Mouse (Mus musculus): Measurements from ENCODE around the gene Reep3.

The Reep3 gene

GRCm38 (mm10) chr10:67049621-67050020, 47.1 kb downstream of the Reep3 start:
- no peak for DNase-seq

GRCm38 (mm10) chr10:67048871-67049615, 47.7 kb downstream of the Reep3 start:
- no peak for DNase-seq

- DNase-seq, result no peak
These were observed 48.8 kb downstream of the Reep3 start for GRCm38 (mm10) chr10:67047712-67048645.

- DNase-seq, result no peak
These were observed 51.4 kb downstream of the Reep3 start for GRCm38 (mm10) chr10:67045192-67045899.

DNA sequence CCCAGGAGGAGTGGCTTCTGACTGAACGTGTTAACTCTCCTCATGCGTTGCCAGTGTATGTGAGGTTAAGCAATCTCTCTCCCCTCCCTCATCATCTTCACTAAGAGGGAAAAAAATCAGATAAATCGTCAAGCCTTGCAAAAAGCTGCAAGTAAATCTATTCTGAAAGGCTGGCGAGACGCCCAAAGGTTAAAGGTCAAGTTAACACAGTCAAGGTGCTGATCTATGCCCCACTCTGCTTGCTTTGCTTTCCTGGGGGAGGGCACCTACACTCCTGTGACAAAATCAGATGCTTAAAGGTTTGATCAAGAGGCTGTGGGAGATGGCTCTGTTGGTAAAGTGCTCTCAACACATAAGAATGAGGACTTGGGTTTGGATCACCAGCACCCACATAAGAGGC, 52.4 kb downstream of the Reep3 start:
- no peak for DNase-seq

DNA sequence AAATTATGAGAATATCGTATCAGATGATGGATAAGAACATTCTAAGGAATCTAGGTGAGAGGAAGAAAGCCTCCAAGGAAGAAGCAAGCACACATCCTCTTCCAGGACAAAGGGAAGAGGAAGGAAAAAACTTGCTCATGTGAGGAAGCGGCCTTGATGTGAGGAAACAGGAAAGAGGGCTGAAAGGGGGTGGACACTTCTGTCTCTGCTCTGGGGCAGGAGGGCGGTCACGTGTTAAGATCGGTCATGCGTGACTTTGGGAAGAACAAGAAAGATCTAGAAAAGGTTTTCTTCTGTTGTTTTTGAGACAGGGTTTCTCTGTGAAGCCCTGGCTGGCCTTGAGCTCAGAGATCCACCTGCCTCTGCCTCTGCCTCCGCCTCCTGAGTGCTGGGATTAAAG, 53.5 kb downstream of the Reep3 start:
- no peak for DNase-seq

DNA sequence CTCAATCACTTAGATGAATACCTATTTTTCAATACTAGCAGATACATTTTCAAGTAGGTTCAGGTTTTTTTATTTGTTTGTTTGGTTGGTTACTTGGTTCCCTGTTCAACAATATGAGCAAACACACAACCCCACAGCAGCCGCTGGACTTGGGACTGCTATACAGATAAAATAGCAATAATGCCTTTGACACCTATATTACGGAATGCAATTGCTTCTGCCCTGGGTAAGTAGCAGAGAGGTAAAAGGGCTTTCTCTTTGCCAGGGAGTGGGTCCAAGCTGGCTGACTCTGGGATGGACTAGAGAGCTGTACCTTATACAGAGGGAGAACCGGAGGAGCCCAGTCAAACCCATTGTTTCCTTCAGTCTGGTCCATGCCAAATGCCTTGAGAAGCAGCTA, 56.3 kb downstream of the Reep3 start:
- no peak for DNase-seq

- DNase-seq, result no peak
These were observed 57.7 kb downstream of the Reep3 start for GRCm38 (mm10) chr10:67039001-67039400.

GRCm38 (mm10) chr10:67036542-67036941, 60.2 kb downstream of the Reep3 start:
- DNase-seq, result no peak

DNA sequence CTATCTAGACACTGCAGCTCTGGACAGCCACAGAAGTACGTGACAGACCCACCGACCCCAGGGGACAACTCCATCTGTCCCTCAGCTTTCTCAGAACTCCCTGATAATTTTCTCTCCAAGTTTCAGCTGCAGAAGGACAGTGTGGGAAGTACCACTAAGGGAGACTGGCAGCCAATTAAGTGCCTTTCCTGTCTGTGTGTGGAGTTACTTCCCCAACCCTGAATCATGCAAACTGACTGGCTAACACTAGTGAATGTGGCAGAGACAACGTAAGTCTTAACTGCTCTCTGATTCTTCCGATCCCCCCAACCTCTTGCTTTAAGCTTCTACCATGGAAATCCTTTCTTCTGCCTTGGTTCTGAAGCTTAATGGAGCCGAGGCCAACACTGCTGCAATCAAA, 60.6 kb downstream of the Reep3 start:
- no peak for DNase-seq

- DNase-seq, result no peak
These were observed 65.6 kb downstream of the Reep3 start for GRCm38 (mm10) chr10:67031186-67031585.

- no peak for DNase-seq
These were observed 67.4 kb downstream of the Reep3 start for GRCm38 (mm10) chr10:67029297-67029696.

- no peak for DNase-seq
These were observed 70.4 kb downstream of the Reep3 start for GRCm38 (mm10) chr10:67026375-67026774.

DNA sequence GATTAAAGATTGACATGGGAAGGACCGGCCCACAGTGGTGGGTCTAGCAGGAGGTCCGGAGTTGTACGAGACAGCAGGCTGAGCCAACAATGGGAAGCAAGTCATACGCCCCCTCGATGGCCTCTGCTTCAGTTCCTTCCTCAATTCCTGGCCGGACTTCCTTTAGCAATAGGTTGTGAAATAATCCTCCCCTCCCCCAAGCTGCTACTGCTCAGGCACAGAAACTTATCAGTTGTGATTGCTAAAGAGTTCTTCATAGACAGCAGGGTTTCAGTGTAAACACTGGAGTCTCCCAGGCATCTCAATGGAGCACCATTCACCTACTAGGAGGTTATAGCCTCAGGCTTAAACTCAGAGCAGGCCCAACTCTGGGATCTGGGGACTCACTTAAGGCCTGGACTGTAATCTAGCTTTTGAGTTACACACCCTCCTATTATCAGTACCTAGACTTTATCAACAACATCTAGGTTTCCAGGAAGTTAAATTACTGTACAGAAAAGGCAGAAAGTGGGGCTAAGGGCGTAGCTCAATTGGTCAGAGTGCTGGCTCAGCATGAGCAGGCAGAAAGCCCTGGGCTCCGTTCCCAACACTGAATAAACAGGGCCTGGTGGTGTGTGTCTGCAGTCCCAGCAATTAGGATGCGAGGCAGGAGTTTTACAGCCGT, 71.0 kb downstream of the Reep3 start:
- no peak for DNase-seq

DNA sequence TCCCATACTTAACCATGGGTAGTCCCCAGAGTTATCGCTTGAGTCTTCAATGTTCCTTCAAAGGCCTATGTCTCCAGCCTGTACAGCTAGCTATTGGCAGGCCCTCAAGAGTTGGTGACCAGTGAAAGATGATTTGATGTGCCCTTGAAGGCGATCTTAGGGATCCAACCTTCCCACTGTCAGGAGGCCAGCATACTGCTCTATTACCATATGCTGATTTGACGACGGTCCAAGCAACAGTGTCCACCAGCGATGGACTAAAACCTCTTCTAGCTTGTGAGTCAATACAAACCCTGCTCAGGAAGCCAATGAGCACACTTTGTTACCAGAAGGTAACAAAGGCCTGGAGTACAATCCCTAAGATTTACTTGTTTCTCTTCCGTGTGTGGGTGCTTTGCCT, 72.4 kb downstream of the Reep3 start:
- no peak for DNase-seq

- no peak for DNase-seq
These were observed 73.7 kb downstream of the Reep3 start for GRCm38 (mm10) chr10:67023092-67023491.

DNA sequence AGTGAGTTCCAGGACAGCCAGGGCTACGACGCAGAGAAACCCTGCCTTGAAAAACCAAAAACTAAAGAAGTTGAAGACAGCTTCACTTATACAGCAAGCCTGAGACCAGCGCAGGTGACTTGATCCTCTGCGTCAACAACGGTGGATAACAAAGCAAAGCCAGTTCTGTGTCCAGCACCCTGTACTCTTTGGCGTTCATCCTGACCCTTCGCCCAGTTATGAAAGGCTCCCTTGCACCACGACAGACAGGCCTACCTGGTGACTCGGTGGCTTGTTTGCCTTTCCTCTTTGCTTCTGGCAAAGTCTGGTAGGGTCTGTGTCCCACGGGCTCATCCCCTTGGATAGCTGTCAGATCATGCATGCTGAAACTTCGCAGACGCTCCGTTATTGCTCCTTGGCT, 75.3 kb downstream of the Reep3 start:
- DNase-seq, result no peak

DNA sequence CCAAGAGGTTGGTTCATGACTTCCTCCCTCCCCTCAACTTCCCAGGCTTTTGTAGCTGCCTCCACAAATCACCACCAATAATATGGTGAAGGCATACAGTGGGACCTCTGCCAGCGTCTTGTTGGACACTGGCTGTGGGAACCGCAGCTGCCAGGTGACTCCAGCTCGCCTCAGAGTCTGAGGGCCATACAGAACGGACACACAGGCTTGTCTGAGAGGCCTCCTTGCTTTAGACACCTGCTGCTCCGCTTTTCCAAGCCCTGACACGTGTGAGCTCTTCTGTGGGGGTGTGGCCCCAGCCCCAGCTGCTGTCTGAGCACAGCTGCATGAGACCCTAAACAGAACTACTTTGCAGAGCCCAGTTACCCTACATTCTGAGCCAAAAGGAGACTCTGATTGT, 77.9 kb downstream of the Reep3 start:
- DNase-seq, result peak; percentile 75

- no peak for DNase-seq
These were observed 78.9 kb downstream of the Reep3 start for GRCm38 (mm10) chr10:67017891-67018290.

- DNase-seq, result no peak
These were observed 79.4 kb downstream of the Reep3 start for GRCm38 (mm10) chr10:67017315-67017714.

DNA sequence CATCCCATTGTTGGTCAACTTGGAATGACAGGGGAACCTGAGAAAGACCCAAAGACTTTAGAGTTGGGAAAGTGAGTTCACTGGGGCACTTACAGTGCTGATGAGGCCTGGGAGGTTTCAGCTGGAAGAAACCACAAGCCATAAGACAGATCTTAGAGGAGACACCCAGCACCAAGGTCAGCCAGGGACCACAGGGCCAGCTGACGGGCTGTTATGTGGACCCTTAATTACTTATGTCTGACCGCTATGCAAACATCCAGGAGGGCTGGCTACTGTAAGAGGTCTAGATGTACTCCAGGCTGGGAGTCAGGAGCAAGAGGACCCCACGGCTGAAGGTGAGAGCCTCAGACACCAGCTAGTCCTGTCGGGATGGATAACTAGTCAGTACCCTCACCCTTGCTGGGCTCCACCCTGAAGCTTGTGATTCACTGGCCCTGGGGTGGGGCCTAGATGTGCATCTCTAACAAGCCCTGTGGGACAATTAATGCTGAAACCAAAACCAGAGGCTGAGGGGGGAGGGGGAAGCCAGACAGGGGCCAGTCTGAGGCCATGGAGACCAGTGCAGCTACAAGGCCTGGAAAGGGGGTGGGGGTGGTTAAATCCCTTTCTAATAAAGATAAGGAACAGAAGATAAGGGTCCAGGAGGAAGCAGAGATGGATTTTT, 80.0 kb downstream of the Reep3 start:
- DNase-seq, result no peak

- DNase-seq, result no peak
These were observed 82.0 kb downstream of the Reep3 start for GRCm38 (mm10) chr10:67014746-67015145.
